Mouse (Mus musculus) testis, adult 2 months (tissue): Measurements from ENCODE around the gene Nipal3.

ENCODE experiments used
- CTCF ChIP-seq: fragments of 200-500 bp; IDR thresholded peaks from 2 replicates; pipeline ENCODE4 v1.5.1; 2012; ENCODE audit warnings: low read depth, mild to moderate bottlenecking, inconsistent platforms, low read length, moderate library complexity; ENCODE audit not compliant: control insufficient read depth, insufficient read depth, insufficient replicate concordance
- POLR2A ChIP-seq: fragments of 200-500 bp; IDR thresholded peaks from 2 replicates; pipeline ENCODE4 v1.6.1; 2012; ENCODE audit warnings: low read depth, mild to moderate bottlenecking, inconsistent platforms, low read length, moderate library complexity; ENCODE audit not compliant: control insufficient read depth

- TF ChIP-seq CTCF (no peak), POLR2A (no peak)
Observed at GRCm38 (mm10) chr4:135513865-135514264, 19.0 kb upstream of the Nipal3 start.
